Mouse (Mus musculus) megakaryocyte progenitor cell, adult 5-6 weeks (primary cell): ENCODE measurements around the gene Pdxp. TPM values are rescaled to one million over a fixed set of nuclear protein-coding genes. Genes with fewer than 3 reads are reported as not detected.

Source experiments
- ATAC-seq: replicated peaks from 2 replicates; pipeline ENCODE4 v1.8.0; 2016; ENCODE audit warnings: mild to moderate bottlenecking, moderate TSS enrichment, inconsistent platforms; ENCODE audit not compliant: poor library complexity
- total RNA-seq, 2 experiments: library from RNA; stranded (forward) in 1 of 2; stranded (reverse) in 1 of 2; fragments of 157-497, 149-512 nt in 1 of 2; fragments of 200-1000 nt in 1 of 2; gene quantifications; 2 replicates each; pipeline versions ENCODE4 v1.2.3 to v1.2.4; 2015 to 2017

The Pdxp gene
- total RNA-seq, 2 experiments from 2014 or later, result 8.8 to 12.8 TPM

- no peak for ATAC-seq
These were observed 13.5 kb downstream of the Pdxp start for GRCm38 (mm10) chr15:78927021-78927787.

GRCm38 (mm10) chr15:78927788-78928457 lies 14.2 kb downstream of the Pdxp start:
- peak; percentile 56 for ATAC-seq

- no peak for ATAC-seq
These were observed 14.8 kb downstream of the Pdxp start for GRCm38 (mm10) chr15:78928539-78928938.

GRCm38 (mm10) chr15:78930192-78930706 lies 16.5 kb downstream of the Pdxp start:
- ATAC-seq, result no peak

- no peak for ATAC-seq
These were observed 17.2 kb downstream of the Pdxp start for GRCm38 (mm10) chr15:78930801-78931426.

GRCm38 (mm10) chr15:78931577-78931976 lies 17.9 kb downstream of the Pdxp start:
- ATAC-seq, result peak; percentile 73

GRCm38 (mm10) chr15:78934784-78935320 lies 21.1 kb downstream of the Pdxp start, which contains the start of gene Nol12:
TSS of gene Nol12 (plus strand) at chr15:78934933.
- peak; percentile 82 for ATAC-seq

GRCm38 (mm10) chr15:78936403-78936802 lies 22.7 kb downstream of the Pdxp start:
- ATAC-seq, result no peak

GRCm38 (mm10) chr15:78937311-78937710 lies 23.6 kb downstream of the Pdxp start:
- ATAC-seq, result no peak

- no peak for ATAC-seq
These were observed 24.2 kb downstream of the Pdxp start for GRCm38 (mm10) chr15:78937963-78938362.

- ATAC-seq, result no peak
These were observed 26.6 kb downstream of the Pdxp start for GRCm38 (mm10) chr15:78940325-78940724.

GRCm38 (mm10) chr15:78942663-78943062 lies 28.9 kb downstream of the Pdxp start:
- peak; percentile 74 for ATAC-seq

GRCm38 (mm10) chr15:78946232-78946631 lies 32.5 kb downstream of the Pdxp start:
- no peak for ATAC-seq

GRCm38 (mm10) chr15:78947657-78948056 lies 33.9 kb downstream of the Pdxp start, which contains the start of gene Triobp:
TSS of gene Triobp (plus strand) at chr15:78947724.
- peak; percentile 94 for ATAC-seq

GRCm38 (mm10) chr15:78948152-78948725 lies 34.5 kb downstream of the Pdxp start:
- ATAC-seq, result no peak

GRCm38 (mm10) chr15:78948883-78949282 lies 35.2 kb downstream of the Pdxp start:
- ATAC-seq, result no peak

- ATAC-seq, result no peak
These were observed 41.9 kb downstream of the Pdxp start for GRCm38 (mm10) chr15:78955663-78956062.

GRCm38 (mm10) chr15:78956351-78956750 lies 42.6 kb downstream of the Pdxp start:
- ATAC-seq, result peak; percentile 69

- no peak for ATAC-seq
These were observed 43.3 kb downstream of the Pdxp start for GRCm38 (mm10) chr15:78957021-78957420.

- ATAC-seq, result no peak
These were observed 45.8 kb downstream of the Pdxp start for GRCm38 (mm10) chr15:78959537-78959936.

GRCm38 (mm10) chr15:78960088-78960487 lies 46.4 kb downstream of the Pdxp start:
- no peak for ATAC-seq
